Mouse (Mus musculus) hindbrain, embryonic 13.5 days (tissue): Measurements from ENCODE around the gene Stox2. TPM values are rescaled to one million over a fixed set of nuclear protein-coding genes. Genes with fewer than 3 reads are reported as not detected.

Experiments used
- ATAC-seq: fragments of 200-750 bp; cut with Nextera tagmentation; 2 replicates; pipeline ENCODE4 v1.8.0; 2017; ENCODE audit warnings: moderate TSS enrichment; ENCODE audit not compliant: low FRiP score
- H3K27ac ChIP-seq: fragments of 300-500 bp; sonication (generic); 2 replicates; pipeline ENCODE4 v1.5.1; 2015; ENCODE audit warnings: inconsistent platforms, mild to moderate bottlenecking, moderate library complexity
- H3K27me3 ChIP-seq: fragments of 300-500 bp; sonication (generic); 2 replicates; pipeline ENCODE4 v1.6.1; 2015; ENCODE audit warnings: mild to moderate bottlenecking, inconsistent platforms
- H3K36me3 ChIP-seq: fragments of 300-500 bp; sonication (generic); 2 replicates; pipeline ENCODE4 v1.6.1; 2015; ENCODE audit warnings: mild to moderate bottlenecking, inconsistent platforms
- H3K4me1 ChIP-seq: fragments of 300-500 bp; sonication (generic); replicated peaks from 2 replicates; pipeline ENCODE4 v1.6.1; 2015; ENCODE audit warnings: inconsistent platforms
- H3K4me2 ChIP-seq: fragments of 300-500 bp; sonication (generic); 2 replicates; pipeline ENCODE4 v1.6.1; 2015; ENCODE audit warnings: inconsistent platforms, mild to moderate bottlenecking, moderate library complexity
- H3K4me3 ChIP-seq: fragments of 300-500 bp; sonication (generic); 2 replicates; pipeline ENCODE4 v1.5.1; 2015; ENCODE audit warnings: mild to moderate bottlenecking, inconsistent platforms
- H3K9ac ChIP-seq: fragments of 300-500 bp; sonication (generic); 2 replicates; pipeline ENCODE4 v1.6.1; 2015; ENCODE audit warnings: mild to moderate bottlenecking, inconsistent platforms
- H3K9me3 ChIP-seq: fragments of 300-500 bp; sonication (generic); 2 replicates; pipeline ENCODE4 v1.6.1; 2016; ENCODE audit warnings: inconsistent platforms
- WGBS: fragments of 180-500 bp; shearing (Covaris S2); methylation state at CpG from one replicate; pipeline ENCODE4 v1.1.7; 2015; 5-methylcytosine and 5-hydroxymethylcytosine counted together
- polyA plus RNA-seq: library from polyadenylated mRNA; unstranded; fragments of >200 nt; fragmentation: Nextera tagmentation; extraction: Ambion mirVana; gene quantifications from 2 replicates; pipeline ENCODE4 v1.2.1, GENCODE M21; 2015

Gene Stox2
- polyA plus RNA-seq, 1 experiment from 2014 or later, result 38.9 TPM

DNA sequence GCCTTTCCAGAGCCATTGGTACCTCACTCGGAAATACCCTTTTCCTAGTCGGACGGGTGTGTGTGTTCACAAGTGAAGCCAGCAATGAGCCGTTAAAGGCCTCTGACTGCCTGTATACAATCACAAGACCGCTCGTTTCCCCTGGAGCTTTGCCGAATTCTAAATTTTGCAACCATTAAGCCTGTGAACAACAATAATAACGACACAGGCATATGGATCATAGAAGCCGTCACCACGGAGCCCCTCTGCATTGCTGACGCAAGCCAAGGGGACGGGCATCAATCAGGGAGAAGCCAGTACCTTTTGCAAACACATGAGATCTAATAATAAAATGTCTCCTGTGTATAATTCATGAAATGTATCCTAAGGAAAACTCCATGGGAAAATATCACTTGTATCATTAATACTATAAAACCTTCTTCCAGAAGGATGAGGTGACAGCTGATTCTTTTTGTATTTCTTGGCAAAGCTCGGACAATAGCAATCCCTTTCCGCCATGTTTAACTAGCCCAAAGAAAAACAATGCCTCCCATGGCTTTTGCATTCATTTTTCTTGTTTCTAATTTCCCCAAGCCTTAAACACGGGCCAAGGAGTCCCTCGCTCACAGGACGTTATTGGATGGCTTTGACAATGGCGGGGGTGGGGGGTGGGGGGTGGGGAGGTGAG is 265.0 kb downstream of the Stox2 start:
- H3K4me1 ChIP-seq, result peaks cover 48% of the 10 kb centered on the region
- ATAC-seq, result no peak
- no peak overlapping the region for H3K4me2 ChIP-seq
- H3K36me3 ChIP-seq, result peaks cover 23% of the 10 kb centered on the region
- H3K27ac ChIP-seq, result peak overlapping the region; percentile 40; the same call in 1 of the 2 replicates
- no peak overlapping the region for H3K4me3 ChIP-seq
- WGBS, result 57% methylated on average over 18 of the region's 18 CpGs
- H3K9ac ChIP-seq, result no peak overlapping the region
- no peaks in the 10 kb centered on the region for H3K27me3 ChIP-seq
- no peaks in the 10 kb centered on the region for H3K9me3 ChIP-seq

DNA sequence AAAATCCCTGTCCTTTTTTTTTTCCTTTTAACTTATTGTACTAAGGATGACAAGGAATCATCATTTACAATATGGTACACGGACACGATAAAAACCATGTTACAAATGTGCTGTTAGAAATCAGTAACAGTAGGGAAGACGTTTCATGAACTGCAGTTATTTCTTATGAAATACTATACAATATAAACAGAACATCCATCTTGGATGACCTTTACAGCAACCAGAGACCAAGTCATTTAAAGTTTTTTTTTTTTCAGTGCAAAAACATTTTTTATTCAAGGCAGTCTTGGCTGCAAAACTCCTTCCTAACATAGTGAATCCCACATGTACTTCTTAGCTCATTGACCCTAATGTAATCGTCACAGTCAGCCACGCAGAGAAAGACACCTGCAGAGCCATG is 266.0 kb downstream of the Stox2 start:
- no peak overlapping the region for H3K4me3 ChIP-seq
- no peaks in the 10 kb centered on the region for H3K9me3 ChIP-seq
- ATAC-seq, result no peak
- peaks cover 13% of the 10 kb centered on the region for H3K36me3 ChIP-seq
- H3K4me2 ChIP-seq, result no peak overlapping the region
- WGBS, result 80% methylated on average over 5 of the region's 5 CpGs
- no peaks in the 10 kb centered on the region for H3K27me3 ChIP-seq
- peaks cover 48% of the 10 kb centered on the region for H3K4me1 ChIP-seq
- H3K9ac ChIP-seq, result no peak overlapping the region
- no peak overlapping the region for H3K27ac ChIP-seq

GRCm38 (mm10) chr8:47178785-47179184 is 267.4 kb downstream of the Stox2 start:
- WGBS, result 46% methylated on average over 2 of the region's 2 CpGs
- Histone ChIP-seq H3K9me3 (no peaks in the 10 kb centered on the region), H3K9ac (no peak overlapping the region), H3K4me2 (no peak overlapping the region), H3K4me3 (no peak overlapping the region), H3K27me3 (no peaks in the 10 kb centered on the region), H3K27ac (no peak overlapping the region; the same call in 1 of the 2 replicates), H3K4me1 (peaks cover 48% of the 10 kb centered on the region), H3K36me3 (peaks cover 3% of the 10 kb centered on the region; the same call in 1 of the 2 replicates)
- peak; percentile 55 for ATAC-seq

GRCm38 (mm10) chr8:47173823-47174222 is 272.3 kb downstream of the Stox2 start:
- 80% methylated on average over 7 of the region's 7 CpGs for WGBS

DNA sequence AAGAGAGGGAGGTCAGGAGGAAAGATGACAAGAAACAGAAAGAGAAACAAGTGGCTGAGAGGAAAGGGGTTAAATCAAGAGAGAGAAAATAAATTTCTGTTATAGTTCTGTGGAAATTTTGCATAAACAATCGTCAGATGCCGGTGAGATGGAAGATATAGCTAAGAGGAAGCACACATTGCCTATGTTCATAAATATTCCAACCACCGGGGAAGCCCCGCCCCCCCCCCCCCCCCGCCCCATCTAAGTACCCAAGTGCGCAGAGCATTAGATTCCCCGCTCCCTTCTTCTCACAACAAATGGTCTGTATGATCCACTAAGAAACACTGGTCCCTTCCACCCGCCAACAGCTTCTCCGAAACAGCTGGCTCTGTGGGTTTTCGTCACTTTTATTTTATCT is 273.3 kb downstream of the Stox2 start:
- Histone ChIP-seq H3K36me3 (peaks cover 12% of the 10 kb centered on the region), H3K9me3 (peaks cover 5% of the 10 kb centered on the region; the same call in 1 of the 2 replicates)
- 88% methylated on average over 10 of the region's 10 CpGs for WGBS

More at GRCm38 (mm10) chr8:47173823-47174222, 272.3 kb downstream of the Stox2 start:
- Histone ChIP-seq H3K36me3 (peaks cover 5% of the 10 kb centered on the region), H3K27me3 (no peaks in the 10 kb centered on the region), H3K4me2 (no peak overlapping the region), H3K4me3 (no peak overlapping the region), H3K4me1 (peaks cover 10% of the 10 kb centered on the region), H3K27ac (no peak overlapping the region), H3K9ac (no peak overlapping the region), H3K9me3 (peaks cover 5% of the 10 kb centered on the region; the same call in 1 of the 2 replicates)
- ATAC-seq, result no peak

GRCm38 (mm10) chr8:47160688-47161087 is 285.5 kb downstream of the Stox2 start:
- Histone ChIP-seq H3K27ac (no peak overlapping the region), H3K9me3 (no peaks in the 10 kb centered on the region), H3K4me2 (no peak overlapping the region), H3K9ac (no peak overlapping the region), H3K27me3 (no peaks in the 10 kb centered on the region), H3K36me3 (peaks cover 30% of the 10 kb centered on the region), H3K4me1 (no peaks in the 10 kb centered on the region), H3K4me3 (no peak overlapping the region)
- 83% methylated on average over 3 of the region's 3 CpGs for WGBS
- ATAC-seq, result no peak

More for the DNA sequence above, 273.3 kb downstream of the Stox2 start:
- no peak overlapping the region for H3K4me3 ChIP-seq
- no peak overlapping the region for H3K4me2 ChIP-seq
- H3K4me1 ChIP-seq, result peaks cover 2% of the 10 kb centered on the region; the same call in 1 of the 2 replicates
- H3K27ac ChIP-seq, result no peak overlapping the region
- no peak overlapping the region for H3K9ac ChIP-seq
- no peaks in the 10 kb centered on the region for H3K27me3 ChIP-seq
- no peak for ATAC-seq

GRCm38 (mm10) chr8:47154521-47154920 is 291.6 kb downstream of the Stox2 start:
- no peak overlapping the region for H3K27ac ChIP-seq
- H3K9me3 ChIP-seq, result peaks cover 15% of the 10 kb centered on the region
- peaks cover 31% of the 10 kb centered on the region for H3K36me3 ChIP-seq
- no peak overlapping the region for H3K4me3 ChIP-seq
- no peak for ATAC-seq
- WGBS, result 96% methylated on average over 2 of the region's 2 CpGs
- no peaks in the 10 kb centered on the region for H3K4me1 ChIP-seq
- H3K9ac ChIP-seq, result no peak overlapping the region
- H3K4me2 ChIP-seq, result no peak overlapping the region
- H3K27me3 ChIP-seq, result no peaks in the 10 kb centered on the region

- no peak for ATAC-seq
- Histone ChIP-seq H3K4me1 (no peaks in the 10 kb centered on the region), H3K9me3 (peaks cover 2% of the 10 kb centered on the region; the same call in 1 of the 2 replicates), H3K36me3 (peaks cover 23% of the 10 kb centered on the region), H3K4me2 (no peak overlapping the region), H3K4me3 (no peak overlapping the region), H3K27me3 (no peaks in the 10 kb centered on the region), H3K9ac (no peak overlapping the region), H3K27ac (no peak overlapping the region)
- WGBS, result 96% methylated on average over 9 of the region's 9 CpGs
These were observed 300.9 kb downstream of the Stox2 start for GRCm38 (mm10) chr8:47145258-47145657.

GRCm38 (mm10) chr8:47136047-47136446 is 310.1 kb downstream of the Stox2 start:
- peak overlapping the region; percentile 20; the same call in 1 of the 2 replicates for H3K4me2 ChIP-seq
- H3K9me3 ChIP-seq, result no peaks in the 10 kb centered on the region
- H3K27ac ChIP-seq, result no peak overlapping the region
- H3K4me3 ChIP-seq, result no peak overlapping the region
- no peak for ATAC-seq
- H3K36me3 ChIP-seq, result no peaks in the 10 kb centered on the region
- peaks cover 7% of the 10 kb centered on the region; the same call in 1 of the 2 replicates for H3K4me1 ChIP-seq
- no peak overlapping the region for H3K9ac ChIP-seq
- 43% methylated on average over 5 of the region's 5 CpGs for WGBS
- no peaks in the 10 kb centered on the region for H3K27me3 ChIP-seq

DNA sequence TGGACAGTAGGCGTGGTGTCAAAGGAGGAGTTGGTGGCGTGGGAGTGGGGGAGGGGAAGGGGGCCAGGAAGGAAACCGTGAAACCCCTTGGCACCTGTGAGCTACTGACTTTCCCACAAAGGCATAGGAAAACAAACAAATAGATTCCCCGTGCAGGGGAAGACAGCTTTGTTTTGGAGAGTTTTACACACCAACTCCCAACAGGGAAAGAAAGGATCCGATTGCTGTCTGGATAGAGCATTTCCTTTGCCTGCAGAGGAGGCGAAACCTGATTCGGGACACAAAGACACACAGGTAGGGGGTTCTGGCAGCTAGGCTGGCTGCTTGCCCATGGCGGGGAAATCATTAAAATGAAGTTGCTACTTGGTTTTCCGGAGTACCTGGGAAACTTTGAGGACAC is 310.6 kb downstream of the Stox2 start:
- H3K36me3 ChIP-seq, result no peaks in the 10 kb centered on the region
- H3K4me2 ChIP-seq, result peak overlapping the region; percentile 20
- ATAC-seq, result no peak
- H3K4me3 ChIP-seq, result no peak overlapping the region
- no peak overlapping the region for H3K9ac ChIP-seq
- no peak overlapping the region for H3K27ac ChIP-seq
- H3K4me1 ChIP-seq, result peaks cover 7% of the 10 kb centered on the region; the same call in 1 of the 2 replicates
- WGBS, result 21% methylated on average over 9 of the region's 9 CpGs
- H3K9me3 ChIP-seq, result no peaks in the 10 kb centered on the region
- no peaks in the 10 kb centered on the region for H3K27me3 ChIP-seq

GRCm38 (mm10) chr8:47134736-47135135 is 311.4 kb downstream of the Stox2 start:
- Histone ChIP-seq H3K4me1 (peaks cover 7% of the 10 kb centered on the region; the same call in 1 of the 2 replicates), H3K27me3 (no peaks in the 10 kb centered on the region), H3K36me3 (no peaks in the 10 kb centered on the region), H3K9me3 (no peaks in the 10 kb centered on the region), H3K4me3 (no peak overlapping the region), H3K27ac (no peak overlapping the region), H3K9ac (no peak overlapping the region), H3K4me2 (no peak overlapping the region)
- no peak for ATAC-seq
- WGBS, result 51% methylated on average over 11 of the region's 11 CpGs

DNA sequence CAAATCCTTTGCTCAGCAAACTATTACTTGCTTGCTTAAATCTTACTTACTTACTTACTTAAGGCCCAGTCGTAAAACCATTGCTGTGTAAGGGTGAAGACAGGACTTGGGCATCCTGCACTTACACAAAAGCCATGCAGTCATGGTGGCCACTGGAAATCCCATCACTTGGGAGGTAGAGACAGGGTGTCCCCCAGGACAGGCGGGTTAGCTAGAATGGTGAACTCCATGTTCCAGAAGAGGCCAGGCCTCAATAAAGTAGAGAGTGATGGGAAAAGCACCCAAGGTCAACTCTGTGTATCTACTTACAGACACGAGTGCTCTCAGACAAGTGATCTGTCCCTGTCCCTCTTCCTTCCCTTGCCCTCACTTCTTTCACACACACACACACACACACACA is 312.8 kb downstream of the Stox2 start:
- Histone ChIP-seq H3K27ac (no peak overlapping the region), H3K36me3 (no peaks in the 10 kb centered on the region), H3K4me2 (no peak overlapping the region), H3K4me1 (peaks cover 7% of the 10 kb centered on the region; the same call in 1 of the 2 replicates), H3K9me3 (no peaks in the 10 kb centered on the region), H3K4me3 (no peak overlapping the region), H3K27me3 (no peaks in the 10 kb centered on the region), H3K9ac (no peak overlapping the region)
- WGBS, result 90% methylated on average over 3 of the region's 3 CpGs
- ATAC-seq, result no peak
